Mouse (Mus musculus): Measurements from ENCODE around the gene Pacrg.

Pacrg gene

GRCm38 (mm10) chr17:10378467-10379175 is 461.5 kb downstream of the Pacrg start:
- DNase-seq (ENCODE audit: extremely low spot score, low spot score): no peak

GRCm38 (mm10) chr17:10377606-10378005 is 462.5 kb downstream of the Pacrg start:
- DNase-seq (ENCODE audit: extremely low spot score, low spot score): no peak

GRCm38 (mm10) chr17:10374316-10374715 is 465.8 kb downstream of the Pacrg start:
- DNase-seq (ENCODE audit: extremely low spot score, low spot score): no peak

- DNase-seq (ENCODE audit: extremely low spot score, low spot score): no peak
These were observed 466.4 kb downstream of the Pacrg start for GRCm38 (mm10) chr17:10373727-10374126.

- DNase-seq (ENCODE audit: extremely low spot score, low spot score): no peak
These were observed 467.9 kb downstream of the Pacrg start for GRCm38 (mm10) chr17:10372001-10372785.

- DNase-seq (ENCODE audit: extremely low spot score, low spot score): no peak
These were observed 468.6 kb downstream of the Pacrg start for GRCm38 (mm10) chr17:10371472-10371871.

- DNase-seq (ENCODE audit: extremely low spot score, low spot score): no peak
These were observed 469.4 kb downstream of the Pacrg start for GRCm38 (mm10) chr17:10370660-10371130.

- no peak for DNase-seq (ENCODE audit: extremely low spot score, low spot score)
These were observed 470.0 kb downstream of the Pacrg start for GRCm38 (mm10) chr17:10369961-10370659.

GRCm38 (mm10) chr17:10367044-10367443 is 473.1 kb downstream of the Pacrg start:
- DNase-seq (ENCODE audit: extremely low spot score, low spot score): no peak

GRCm38 (mm10) chr17:10366577-10366976 is 473.5 kb downstream of the Pacrg start:
- DNase-seq (ENCODE audit: extremely low spot score, low spot score): no peak

- no peak for DNase-seq (ENCODE audit: extremely low spot score, low spot score)
These were observed 474.3 kb downstream of the Pacrg start for GRCm38 (mm10) chr17:10365501-10366482.

GRCm38 (mm10) chr17:10363151-10363550 is 477.0 kb downstream of the Pacrg start:
- DNase-seq (ENCODE audit: extremely low spot score, low spot score): no peak

GRCm38 (mm10) chr17:10361882-10362291 is 478.2 kb downstream of the Pacrg start:
- no peak for DNase-seq (ENCODE audit: extremely low spot score, low spot score)

- DNase-seq (ENCODE audit: extremely low spot score, low spot score): no peak
These were observed 479.4 kb downstream of the Pacrg start for GRCm38 (mm10) chr17:10360738-10361137.

- no peak for DNase-seq (ENCODE audit: extremely low spot score, low spot score)
These were observed 480.6 kb downstream of the Pacrg start for GRCm38 (mm10) chr17:10359466-10359865.

- DNase-seq (ENCODE audit: extremely low spot score, low spot score): no peak
These were observed 482.8 kb downstream of the Pacrg start for GRCm38 (mm10) chr17:10357348-10357747.

- DNase-seq (ENCODE audit: extremely low spot score, low spot score): no peak
These were observed 483.8 kb downstream of the Pacrg start for GRCm38 (mm10) chr17:10356294-10356693.

- DNase-seq (ENCODE audit: extremely low spot score, low spot score): no peak
These were observed 484.4 kb downstream of the Pacrg start for GRCm38 (mm10) chr17:10355746-10356145.

All from neural tube, embryonic 10.5 days (tissue).